Mouse (Mus musculus) lung, adult 2 months (tissue): ENCODE data around the gene Tmprss7. TPM values are rescaled to one million over a fixed set of nuclear protein-coding genes. Genes with fewer than 3 reads are reported as not detected.
A peak's percentile ranks its signal among the peaks of the same experiment; 100 is the strongest.

ENCODE experiments used
- DNase-seq: peaks from one replicate; pipeline ENCODE4 v3.0.0; 2022
- H3K4me1 ChIP-seq: fragments of 200-500 bp; 2 replicates; pipeline ENCODE4 v1.6.1; 2011; ENCODE audit warnings: low read length; ENCODE audit not compliant: control insufficient read depth, insufficient read depth
- H3K4me3 ChIP-seq: fragments of 200-500 bp; replicated peaks from 2 replicates; pipeline ENCODE3; 2011; ENCODE audit warnings: low read depth, mild to moderate bottlenecking, control low read depth, low read length; ENCODE audit errors: extremely low read depth
- CTCF ChIP-seq: fragments of 200-500 bp; IDR thresholded peaks from 2 replicates; pipeline ENCODE4 v1.5.1; 2011; ENCODE audit warnings: mild to moderate bottlenecking, low read length, control low read depth; ENCODE audit not compliant: insufficient read depth
- POLR2A ChIP-seq: fragments of 200-500 bp; IDR thresholded peaks from 2 replicates; pipeline ENCODE4 v1.6.1; 2011; ENCODE audit warnings: low read depth, mild to moderate bottlenecking, control low read depth, low read length, borderline replicate concordance; ENCODE audit errors: extremely low read depth
- WGBS: fragments of 180-500 bp; shearing (Covaris S2); methylation state at CpG from one replicate; pipeline ENCODE4 v1.1.7; 2018; 5-methylcytosine and 5-hydroxymethylcytosine counted together
- polyA plus RNA-seq: library from polyadenylated mRNA; depleted of rRNA; stranded (reverse); fragments of >200 nt; gene quantifications from 2 replicates; pipeline ENCODE4 v1.2.3, GENCODE M21; 2012

The Tmprss7 gene
- polyA plus RNA-seq, 1 experiment, result 0.06 TPM

DNA sequence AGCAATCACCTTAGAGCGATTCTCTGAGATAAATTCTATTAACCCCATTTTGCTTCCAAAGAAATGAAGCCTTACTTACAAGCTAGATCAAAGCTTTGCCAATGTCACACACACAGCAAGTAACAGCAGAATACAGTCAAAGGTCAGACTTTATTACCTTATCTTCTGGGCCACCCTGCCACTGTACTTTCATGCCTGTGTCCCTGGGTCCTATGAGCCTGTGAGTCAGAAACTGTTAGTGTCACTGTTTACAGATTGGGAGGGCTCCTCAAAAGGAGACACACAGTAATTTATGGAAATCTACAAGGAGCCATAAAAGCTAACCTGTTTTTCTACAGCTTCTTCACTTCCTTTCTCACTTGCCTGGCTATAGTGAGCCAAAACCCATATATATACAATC is 35.2 kb downstream of the Tmprss7 start:
- 78% methylated on average over 1 of the region's 1 CpGs for WGBS
- no peak for TF ChIP-seq CTCF
- no peak for TF ChIP-seq POLR2A
- no peak overlapping the region for H3K4me3 ChIP-seq
- DNase-seq, result no peak
- H3K4me1 ChIP-seq, result no peaks in the 10 kb centered on the region

DNA sequence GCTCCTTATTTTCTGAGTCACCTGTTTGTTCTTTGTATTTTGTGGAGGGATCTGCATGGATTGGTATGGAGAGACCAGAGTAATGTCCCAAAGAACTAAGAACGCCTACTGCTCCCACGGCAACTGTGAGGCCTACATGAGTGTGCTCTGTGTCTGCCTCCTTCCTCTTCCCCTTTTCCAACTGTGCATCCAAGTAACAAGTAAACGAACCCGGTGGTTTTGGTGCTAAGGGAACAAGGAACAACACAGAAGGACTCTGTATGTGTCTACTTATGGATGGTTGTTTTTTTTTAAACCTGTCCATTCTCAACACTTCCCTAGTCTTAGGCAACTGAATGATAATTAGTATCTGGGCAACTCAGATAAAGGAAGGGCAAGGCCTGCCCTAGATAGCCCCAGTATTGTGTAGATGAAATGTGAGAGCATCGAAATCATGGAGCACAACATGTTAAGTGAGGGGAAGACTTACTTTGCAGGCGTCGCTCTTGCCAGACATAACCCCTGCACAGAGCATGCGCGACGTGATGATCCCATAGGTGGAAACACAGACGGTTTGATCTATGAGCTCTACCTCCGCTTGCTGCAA is 35.8 kb downstream of the Tmprss7 start:
- TF ChIP-seq CTCF (no peak), POLR2A (no peak)
- no peaks in the 10 kb centered on the region for H3K4me1 ChIP-seq
- H3K4me3 ChIP-seq, result no peak overlapping the region
- 86% methylated on average over 12 of the region's 12 CpGs for WGBS
- no peak for DNase-seq

DNA sequence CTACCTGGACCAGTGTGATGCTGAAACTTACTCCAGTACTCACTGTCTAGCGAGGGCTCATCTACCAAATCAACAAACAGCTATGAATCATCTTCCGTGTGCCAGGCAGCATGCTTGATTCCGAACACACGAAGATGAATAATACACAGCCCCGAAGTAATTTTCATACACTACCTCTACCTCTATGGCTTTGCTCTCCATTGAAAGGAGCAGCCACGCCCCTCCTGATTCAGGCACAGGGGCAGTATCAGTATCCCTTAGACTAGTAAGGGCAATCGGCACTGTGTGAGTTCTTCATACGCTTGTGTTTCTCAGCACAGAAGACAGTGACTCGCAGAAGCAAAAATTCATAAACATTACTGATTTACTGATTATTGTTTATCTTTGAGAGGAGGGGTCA is 39.0 kb downstream of the Tmprss7 start:
- 77% methylated on average over 9 of the region's 9 CpGs for WGBS
- no peak for DNase-seq
- no peak for TF ChIP-seq POLR2A
- no peak for TF ChIP-seq CTCF
- Histone ChIP-seq H3K4me1 (no peaks in the 10 kb centered on the region), H3K4me3 (no peak overlapping the region)

DNA sequence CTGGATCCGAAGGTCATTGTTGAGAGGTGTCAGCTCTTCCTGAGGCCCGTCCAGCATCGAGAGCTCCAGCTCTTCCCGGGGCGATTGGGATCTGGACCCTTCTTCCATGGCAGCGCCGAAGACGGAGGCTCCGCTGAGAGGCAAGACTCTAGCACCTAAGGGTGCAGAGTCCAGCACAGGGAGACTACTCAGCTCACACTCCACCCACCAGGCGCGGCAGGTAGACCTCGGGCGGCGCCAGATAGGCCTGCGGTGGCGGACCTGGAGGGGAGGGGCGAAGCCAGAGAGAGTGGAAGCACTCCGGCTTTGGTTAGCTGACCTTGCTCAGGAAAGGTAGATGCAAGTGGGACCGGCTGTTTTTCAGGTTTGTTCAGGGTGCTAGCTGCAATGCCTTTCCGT is 39.5 kb downstream of the Tmprss7 start, which contains the start of gene BC016579:
TSS of gene BC016579 (minus strand) at position 135 of the 399 bp plus-strand sequence.
- 12% methylated on average over 20 of the region's 20 CpGs for WGBS
- TF ChIP-seq CTCF (no peak), POLR2A (no peak)
- Histone ChIP-seq H3K4me3 (peak within 1 kb of the TSS; percentile 30), H3K4me1 (no peaks in the 10 kb centered on the region)
- DNase-seq, result peak; percentile 43

DNA sequence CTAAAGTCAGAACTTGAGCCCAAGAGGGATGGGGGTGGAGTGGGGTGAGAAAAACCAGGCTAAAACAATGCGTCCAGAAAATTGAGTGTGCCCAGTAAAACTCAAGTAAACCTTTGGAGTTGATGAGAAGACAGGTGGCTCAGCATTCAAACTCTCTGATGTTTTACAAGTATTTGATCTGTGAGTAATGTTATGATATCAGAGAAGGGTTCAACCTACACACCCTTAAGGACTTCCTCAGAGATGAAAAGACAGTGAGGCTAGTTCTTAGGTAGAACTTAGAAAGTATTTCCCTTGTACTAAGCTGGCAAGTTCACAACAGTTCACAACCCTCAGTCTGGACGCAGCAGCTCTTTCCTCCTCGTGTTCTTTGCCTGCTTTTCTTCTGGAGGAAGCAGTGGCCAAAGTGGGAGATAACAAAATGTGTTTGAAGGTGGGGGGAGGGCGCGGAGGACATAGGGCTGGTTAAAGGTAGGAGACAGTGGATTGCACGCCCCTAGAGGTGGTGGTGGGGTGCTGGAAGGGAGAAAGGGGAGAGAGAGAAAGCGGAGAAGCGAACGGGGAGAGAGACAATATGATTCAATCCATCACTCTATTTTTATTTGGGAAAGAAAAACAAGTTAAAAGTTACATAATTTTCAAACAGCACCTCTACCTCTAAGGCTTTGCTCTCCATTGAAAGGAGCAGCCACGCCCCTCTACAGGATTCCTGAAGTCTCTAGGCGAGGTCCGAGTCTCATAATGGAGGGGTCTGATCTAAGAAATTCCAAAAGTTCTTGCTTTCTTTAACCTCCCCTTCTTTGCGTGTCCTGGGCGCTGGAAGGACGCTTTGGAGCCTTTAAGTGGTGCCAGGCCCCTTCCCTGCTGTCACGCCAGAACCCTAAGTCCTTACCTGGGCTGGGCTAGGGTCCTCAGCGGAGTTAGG is 40.2 kb downstream of the Tmprss7 start:
- no peak for DNase-seq
- no peak overlapping the region for H3K4me3 ChIP-seq

DNA sequence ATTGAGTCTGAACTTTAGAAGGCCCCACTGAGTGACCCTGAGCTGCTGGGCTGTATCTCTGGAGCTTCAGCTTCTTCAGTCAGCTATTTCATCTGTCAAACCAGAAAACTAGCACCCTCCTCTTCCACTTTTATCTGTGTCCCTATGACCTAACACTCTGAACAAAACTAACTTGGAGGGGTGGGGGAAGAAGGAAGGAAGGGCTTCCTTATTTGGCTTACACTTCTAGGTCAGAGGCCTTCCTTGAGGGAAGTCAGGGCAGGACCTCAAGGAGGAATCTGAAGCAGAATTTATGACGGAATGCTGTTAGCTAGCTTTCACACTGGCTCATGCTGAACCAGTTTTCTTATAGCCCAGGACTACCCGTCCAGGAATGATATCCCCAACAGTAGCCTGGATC is 42.0 kb downstream of the Tmprss7 start:
- no peaks in the 10 kb centered on the region for H3K4me1 ChIP-seq
- 26% methylated on average over 2 of the region's 2 CpGs for WGBS
- DNase-seq, result no peak
- TF ChIP-seq POLR2A (no peak), CTCF (no peak)
- H3K4me3 ChIP-seq, result no peak overlapping the region

More for the DNA sequence above, 40.2 kb downstream of the Tmprss7 start:
- WGBS, result 26% methylated on average over 17 of the region's 17 CpGs
- TF ChIP-seq CTCF (no peak), POLR2A (no peak)
- H3K4me1 ChIP-seq, result no peaks in the 10 kb centered on the region

DNA sequence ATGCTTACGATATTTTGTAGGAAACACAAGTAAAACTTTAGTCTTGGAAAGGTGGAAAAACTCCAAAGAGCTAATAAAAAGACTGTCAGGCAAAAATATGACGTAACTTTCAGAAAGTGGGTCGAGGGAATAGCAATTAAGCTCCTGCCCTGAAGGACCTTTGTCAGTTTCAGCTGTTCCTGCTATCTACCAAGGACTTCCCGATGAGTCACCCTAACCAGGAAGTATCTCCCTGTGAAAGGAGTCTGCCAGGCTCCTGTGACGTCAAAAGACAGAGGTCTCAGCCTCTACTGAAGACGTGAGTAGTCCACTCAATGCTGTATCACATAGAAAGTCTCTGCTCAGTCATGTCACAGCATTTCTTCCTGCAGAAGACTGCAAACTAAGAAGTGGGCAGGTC is 49.1 kb downstream of the Tmprss7 start:
- H3K4me3 ChIP-seq, result no peak overlapping the region
- TF ChIP-seq CTCF, result no peak
- TF ChIP-seq POLR2A, result no peak
- DNase-seq, result no peak
- 30% methylated on average over 6 of the region's 6 CpGs for WGBS
- no peaks in the 10 kb centered on the region for H3K4me1 ChIP-seq

DNA sequence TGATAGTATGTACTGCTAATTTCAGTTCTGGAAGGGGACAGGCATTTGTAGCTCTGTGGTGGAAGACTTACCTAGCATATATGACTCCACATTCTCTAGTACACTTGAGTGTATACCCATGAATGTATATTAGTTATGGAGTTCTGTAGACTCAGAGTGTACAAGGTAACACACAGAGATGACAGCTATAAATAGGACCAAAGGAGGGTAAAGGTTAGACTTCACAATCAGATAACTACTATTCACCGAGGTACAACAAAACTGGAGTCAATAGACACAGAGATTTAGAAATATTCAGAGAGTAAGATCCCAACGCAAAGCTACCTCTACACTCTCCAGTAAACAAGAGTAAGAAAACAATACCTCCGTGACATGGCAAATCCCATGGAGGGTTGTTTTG is 49.5 kb downstream of the Tmprss7 start:
- TF ChIP-seq CTCF, result no peak
- no peak for DNase-seq
- WGBS, result 80% methylated on average over 3 of the region's 3 CpGs
- Histone ChIP-seq H3K4me1 (no peaks in the 10 kb centered on the region), H3K4me3 (no peak overlapping the region)

DNA sequence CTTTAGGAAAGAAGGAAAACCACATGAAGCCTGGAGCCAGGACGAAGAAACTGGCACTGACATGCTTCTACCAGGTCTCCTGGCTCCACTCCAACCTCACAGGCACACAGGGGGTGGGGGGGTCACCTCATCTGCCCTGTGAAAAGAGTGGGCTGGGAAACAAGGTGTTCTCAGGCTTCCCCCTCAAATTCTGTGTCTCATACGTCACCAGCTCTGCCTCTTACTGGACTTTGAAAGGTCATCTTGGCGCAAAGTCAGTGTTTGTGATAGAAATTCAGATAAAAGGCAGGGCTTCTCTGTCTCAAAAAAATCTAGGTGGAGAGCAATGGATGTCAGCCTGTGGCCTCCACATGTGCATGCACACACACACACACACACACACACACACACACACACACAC is 52.2 kb downstream of the Tmprss7 start:
- no peaks in the 10 kb centered on the region for H3K4me1 ChIP-seq
- DNase-seq, result no peak
- H3K4me3 ChIP-seq, result no peak overlapping the region
- TF ChIP-seq POLR2A (no peak), CTCF (no peak)
- WGBS, result 46% methylated on average over 3 of the region's 3 CpGs
